Mouse (Mus musculus) yolk sac, embryonic 10.5 days (tissue): ENCODE data around the gene Jaml.
"Not testable (repeated sequence)": the region's sequence is repeated elsewhere in the genome, so short reads cannot be mapped to it uniquely, and the experiment has no call there.

Source experiments
- DNase-seq: peaks from one replicate; pipeline ENCODE4 v3.0.0-alpha.2; 2017; ENCODE audit warnings: low spot score

The Jaml gene

GRCm38 (mm10) chr9:45079011-45079410 is at the start of gene Jaml:
Jaml (plus strand) TSS chr9:45079183.
- no peak for DNase-seq

GRCm38 (mm10) chr9:45030341-45030740 is 48.6 kb upstream of the Jaml start:
- no peak for DNase-seq

- DNase-seq: no peak
Observed at GRCm38 (mm10) chr9:45032261-45032660, 46.7 kb upstream of the Jaml start.

- DNase-seq: no peak
Observed at GRCm38 (mm10) chr9:45034526-45034925, 44.5 kb upstream of the Jaml start.

GRCm38 (mm10) chr9:45037803-45038202 is 41.2 kb upstream of the Jaml start:
- not testable (repeated sequence) for DNase-seq

- DNase-seq: no peak
Observed at GRCm38 (mm10) chr9:45039499-45039898, 39.5 kb upstream of the Jaml start, which contains the start of gene Mpzl2. Mpzl2 (plus strand) TSS chr9:45039799.

- DNase-seq: peak; percentile 39
Observed at GRCm38 (mm10) chr9:45040066-45040845, 38.7 kb upstream of the Jaml start.

- peak; percentile 63 for DNase-seq
Observed at GRCm38 (mm10) chr9:45041131-45041838, 37.7 kb upstream of the Jaml start.

GRCm38 (mm10) chr9:45042056-45042720 is 36.8 kb upstream of the Jaml start:
- DNase-seq: peak; percentile 87

GRCm38 (mm10) chr9:45042947-45043346 is 36.0 kb upstream of the Jaml start:
- DNase-seq: peak; percentile 18

GRCm38 (mm10) chr9:45046973-45047372 is 32.0 kb upstream of the Jaml start:
- DNase-seq: no peak

GRCm38 (mm10) chr9:45048511-45048910 is 30.5 kb upstream of the Jaml start:
- DNase-seq: no peak

- no peak for DNase-seq
Observed at GRCm38 (mm10) chr9:45049731-45050130, 29.3 kb upstream of the Jaml start.

GRCm38 (mm10) chr9:45050301-45050700 is 28.7 kb upstream of the Jaml start:
- no peak for DNase-seq

GRCm38 (mm10) chr9:45055082-45055713 is 23.8 kb upstream of the Jaml start, which contains the start of gene Mpzl3:
Mpzl3 (plus strand) TSS chr9:45055186.
- peak; percentile 93 for DNase-seq

- no peak for DNase-seq
Observed at GRCm38 (mm10) chr9:45058304-45058940, 20.6 kb upstream of the Jaml start.

GRCm38 (mm10) chr9:45060151-45060550 is 18.8 kb upstream of the Jaml start:
- no peak for DNase-seq

GRCm38 (mm10) chr9:45062677-45063076 is 16.3 kb upstream of the Jaml start:
- DNase-seq: no peak

GRCm38 (mm10) chr9:45064421-45064820 is 14.6 kb upstream of the Jaml start:
- no peak for DNase-seq

- DNase-seq: no peak
Observed at GRCm38 (mm10) chr9:45066735-45067134, 12.2 kb upstream of the Jaml start.

GRCm38 (mm10) chr9:45071800-45072199 is 7.2 kb upstream of the Jaml start:
- DNase-seq: no peak

- DNase-seq: no peak
Observed at GRCm38 (mm10) chr9:45077859-45078258, 1.1 kb upstream of the Jaml start.
